Mouse (Mus musculus): ENCODE data around the gene Letm1. TPM values are rescaled to one million over a fixed set of nuclear protein-coding genes. Genes with fewer than 3 reads are reported as not detected.

Gene Letm1
- 27.0 TPM for polyA plus RNA-seq (2012; fragmentation: generic; extraction: Trizol)
- long read RNA-seq, experiment 1, full-length matches to known transcripts = 49 of 62 reads
- long read RNA-seq, experiment 1, partial matches to known transcripts = 8 of 62 reads
- long read RNA-seq, experiment 1, other reads (novel, unspliced or antisense) = 5 of 62 reads
- long read RNA-seq, experiment 2, full-length matches to known transcripts = 935 of 1,013 reads
- long read RNA-seq, experiment 2, partial matches to known transcripts = 15 of 1,013 reads
- long read RNA-seq, experiment 2, other reads (novel, unspliced or antisense) = 63 of 1,013 reads

- no peaks in the 10 kb centered on the region for H3K27me3 ChIP-seq (ENCODE audit: control insufficient read depth, insufficient read depth, insufficient read length)
- peaks cover 5% of the 10 kb centered on the region for H3K79me3 ChIP-seq (ENCODE audit: low read depth)
- peaks cover 4% of the 10 kb centered on the region for H3K36me3 ChIP-seq (ENCODE audit: control insufficient read depth, insufficient read depth)
- TF ChIP-seq MYOG (IDR thresholded peaks at IDR 0.05; ENCODE audit: control insufficient read depth, extremely low read depth, insufficient read length) (no peak), USF1 (IDR thresholded peaks at IDR 0.05; ENCODE audit: low read depth) (no peak), MAX (IDR thresholded peaks at IDR 0.05) (no peak), MYOD1 (IDR thresholded peaks at IDR 0.05; ENCODE audit: control insufficient read depth, insufficient read length, low read depth) (no peak), CTCF (IDR thresholded peaks at IDR 0.05; ENCODE audit: control insufficient read depth, insufficient read depth, insufficient read length) (peak; percentile 27), FOSL1 (IDR thresholded peaks at IDR 0.05; ENCODE audit: insufficient read depth, low read length, poor library complexity, severe bottlenecking) (no peak), CEBPB (IDR thresholded peaks at IDR 0.05; ENCODE audit: low read depth) (no peak)
- peak within 1 kb of the TSS; percentile 56 for H3K4me3 ChIP-seq (ENCODE audit: insufficient read depth, poor library complexity, severe bottlenecking)
- H3ac ChIP-seq (ENCODE audit: control insufficient read depth, insufficient read length, low read depth) = peak within 1 kb of the TSS; percentile 86
- peaks cover 25% of the 10 kb centered on the region for H3K79me2 ChIP-seq (ENCODE audit: control insufficient read depth, insufficient read depth)
Measured at GRCm38 (mm10) chr5:33782345-33782998, at the start of gene Letm1. Gene Letm1, minus strand, starts transcription at chr5:33782817.

GRCm38 (mm10) chr5:33830832-33831231 is 48.2 kb upstream of the Letm1 start:
- H3K27me3 ChIP-seq (ENCODE audit: control insufficient read depth, insufficient read depth, insufficient read length) = no peaks in the 10 kb centered on the region
- peaks cover 23% of the 10 kb centered on the region for H3K36me3 ChIP-seq (ENCODE audit: control insufficient read depth, insufficient read depth)
- H3K79me3 ChIP-seq (ENCODE audit: low read depth) = peaks cover 92% of the 10 kb centered on the region
- peaks cover 100% of the 10 kb centered on the region for H3K79me2 ChIP-seq (ENCODE audit: control insufficient read depth, insufficient read depth)
- H3ac ChIP-seq (ENCODE audit: control insufficient read depth, insufficient read length, low read depth) = no peak overlapping the region
- TF ChIP-seq FOSL1 (IDR thresholded peaks at IDR 0.05; ENCODE audit: insufficient read depth, low read length, poor library complexity, severe bottlenecking) (no peak), MYOD1 (IDR thresholded peaks at IDR 0.05; ENCODE audit: control insufficient read depth, insufficient read length, low read depth) (no peak), CTCF (IDR thresholded peaks at IDR 0.05; ENCODE audit: control insufficient read depth, insufficient read depth, insufficient read length) (no peak)
- H3K4me3 ChIP-seq (ENCODE audit: insufficient read depth, poor library complexity, severe bottlenecking) = no peak overlapping the region

GRCm38 (mm10) chr5:33829958-33830357 is 47.3 kb upstream of the Letm1 start:
- no peaks in the 10 kb centered on the region for H3K27me3 ChIP-seq (ENCODE audit: control insufficient read depth, insufficient read depth, insufficient read length)
- no peak overlapping the region for H3K4me3 ChIP-seq (ENCODE audit: insufficient read depth, poor library complexity, severe bottlenecking)
- peaks cover 91% of the 10 kb centered on the region for H3K79me3 ChIP-seq (ENCODE audit: low read depth)
- peaks cover 100% of the 10 kb centered on the region for H3K79me2 ChIP-seq (ENCODE audit: control insufficient read depth, insufficient read depth)
- TF ChIP-seq MYOD1 (IDR thresholded peaks at IDR 0.05; ENCODE audit: control insufficient read depth, insufficient read length, low read depth) (no peak), MAX (IDR thresholded peaks at IDR 0.05) (no peak), FOSL1 (IDR thresholded peaks at IDR 0.05; ENCODE audit: insufficient read depth, low read length, poor library complexity, severe bottlenecking) (no peak), CEBPB (IDR thresholded peaks at IDR 0.05; ENCODE audit: low read depth) (no peak), USF1 (IDR thresholded peaks at IDR 0.05; ENCODE audit: low read depth) (no peak), MYOG (IDR thresholded peaks at IDR 0.05; ENCODE audit: control insufficient read depth, extremely low read depth, insufficient read length) (no peak), CTCF (IDR thresholded peaks at IDR 0.05; ENCODE audit: control insufficient read depth, insufficient read depth, insufficient read length) (no peak)
- peaks cover 16% of the 10 kb centered on the region for H3K36me3 ChIP-seq (ENCODE audit: control insufficient read depth, insufficient read depth)
- no peak overlapping the region for H3ac ChIP-seq (ENCODE audit: control insufficient read depth, insufficient read length, low read depth)

GRCm38 (mm10) chr5:33828107-33828506 is 45.5 kb upstream of the Letm1 start:
- Histone ChIP-seq H3K36me3 (ENCODE audit: control insufficient read depth, insufficient read depth) (peaks cover 13% of the 10 kb centered on the region), H3ac (ENCODE audit: control insufficient read depth, insufficient read length, low read depth) (no peak overlapping the region), H3K4me3 (ENCODE audit: insufficient read depth, poor library complexity, severe bottlenecking) (no peak overlapping the region), H3K79me2 (ENCODE audit: control insufficient read depth, insufficient read depth) (peaks cover 100% of the 10 kb centered on the region), H3K79me3 (ENCODE audit: low read depth) (peaks cover 90% of the 10 kb centered on the region), H3K27me3 (ENCODE audit: control insufficient read depth, insufficient read depth, insufficient read length) (no peaks in the 10 kb centered on the region)
- TF ChIP-seq MYOD1 (IDR thresholded peaks at IDR 0.05; ENCODE audit: control insufficient read depth, insufficient read length, low read depth) (no peak), USF1 (IDR thresholded peaks at IDR 0.05; ENCODE audit: low read depth) (no peak), MAX (IDR thresholded peaks at IDR 0.05) (no peak), CTCF (IDR thresholded peaks at IDR 0.05; ENCODE audit: control insufficient read depth, insufficient read depth, insufficient read length) (no peak), CEBPB (IDR thresholded peaks at IDR 0.05; ENCODE audit: low read depth) (no peak), MYOG (IDR thresholded peaks at IDR 0.05; ENCODE audit: control insufficient read depth, extremely low read depth, insufficient read length) (no peak), FOSL1 (IDR thresholded peaks at IDR 0.05; ENCODE audit: insufficient read depth, low read length, poor library complexity, severe bottlenecking) (no peak)

GRCm38 (mm10) chr5:33826001-33826400 is 43.4 kb upstream of the Letm1 start:
- Histone ChIP-seq H3K36me3 (ENCODE audit: control insufficient read depth, insufficient read depth) (peaks cover 18% of the 10 kb centered on the region), H3K4me3 (ENCODE audit: insufficient read depth, poor library complexity, severe bottlenecking) (no peak overlapping the region), H3K27me3 (ENCODE audit: control insufficient read depth, insufficient read depth, insufficient read length) (no peaks in the 10 kb centered on the region), H3K79me3 (ENCODE audit: low read depth) (peaks cover 89% of the 10 kb centered on the region), H3ac (ENCODE audit: control insufficient read depth, insufficient read length, low read depth) (no peak overlapping the region), H3K79me2 (ENCODE audit: control insufficient read depth, insufficient read depth) (peaks cover 100% of the 10 kb centered on the region)
- TF ChIP-seq MYOG (IDR thresholded peaks at IDR 0.05; ENCODE audit: control insufficient read depth, extremely low read depth, insufficient read length) = no peak
- no peak for TF ChIP-seq FOSL1 (IDR thresholded peaks at IDR 0.05; ENCODE audit: insufficient read depth, low read length, poor library complexity, severe bottlenecking)
- no peak for TF ChIP-seq CEBPB (IDR thresholded peaks at IDR 0.05; ENCODE audit: low read depth)
- TF ChIP-seq CTCF (IDR thresholded peaks at IDR 0.05; ENCODE audit: control insufficient read depth, insufficient read depth, insufficient read length) = no peak
- TF ChIP-seq MAX (IDR thresholded peaks at IDR 0.05) = no peak

Data from C2C12 (cell line).